Mouse (Mus musculus) adrenal gland, postnatal 10 days (tissue): ENCODE measurements around the gene Zfp961. TPM values are rescaled to one million over a fixed set of nuclear protein-coding genes. Genes with fewer than 3 reads are reported as not detected.
"Not testable (repeated sequence)": the region's sequence is repeated elsewhere in the genome, so short reads cannot be mapped to it uniquely, and the experiment has no call there.

Experiments used
- DNase-seq: peaks from one replicate; pipeline ENCODE4 v3.0.0; 2021; ENCODE audit warnings: mixed read lengths
- total RNA-seq, 2 experiments: library from RNA; stranded (reverse); gene quantifications; 2 replicates each; pipeline ENCODE4 v1.2.3; 2021

Gene Zfp961
- total RNA-seq, 2 experiments from 2014 or later = 15.4 to 25.9 TPM

GRCm38 (mm10) chr8:72018141-72018540 is 67.3 kb downstream of the Zfp961 start:
- peak; percentile 30 for DNase-seq

- DNase-seq = not testable (repeated sequence)
These were observed 68.2 kb downstream of the Zfp961 start for GRCm38 (mm10) chr8:72019022-72019421.

GRCm38 (mm10) chr8:72019816-72020215 is 69.0 kb downstream of the Zfp961 start:
- no peak for DNase-seq

GRCm38 (mm10) chr8:72024886-72025285 is 74.0 kb downstream of the Zfp961 start:
- DNase-seq = not testable (repeated sequence)

- DNase-seq = peak; percentile 71
These were observed 82.1 kb downstream of the Zfp961 start for GRCm38 (mm10) chr8:72032926-72033325.

- DNase-seq = not testable (repeated sequence)
These were observed 90.1 kb downstream of the Zfp961 start, which contains the start of gene Olfr372 for GRCm38 (mm10) chr8:72040918-72041317. Gene Olfr372 (plus strand): TSS chr8:72041218.

- no peak for DNase-seq
These were observed 91.7 kb downstream of the Zfp961 start for GRCm38 (mm10) chr8:72042493-72042892.

Other genes with a start within 250 kb of the Zfp961 start
- gene B3gnt3, start 249.2 kb upstream of the Zfp961 start, total RNA-seq = 1 to 10 TPM; 6.4 to 6.7 TPM
- 1 to 10 TPM; 4.8 to 8.4 TPM for gene Fcho1, start 225.3 kb upstream of the Zfp961 start, total RNA-seq
- gene Zfp709, start 69.0 kb upstream of the Zfp961 start, total RNA-seq = 1 to 10 TPM; 7.6 to 9.4 TPM
- 1 to 10 TPM; 3.7 to 7.0 TPM for gene Zfp882, start 42.4 kb upstream of the Zfp961 start, total RNA-seq
- 10 to 100 TPM; 29.8 to 33.9 TPM for gene Zfp617, start 42.4 kb upstream of the Zfp961 start, total RNA-seq
- gene Cyp4f18, start 58.6 kb downstream of the Zfp961 start, total RNA-seq = 1 to 10 TPM; 1.7 to 1.8 TPM
- not detected for gene Olfr372, start 90.2 kb downstream of the Zfp961 start, total RNA-seq
- not detected for gene Olfr373, start 132.1 kb downstream of the Zfp961 start, total RNA-seq
- not detected for gene Olfr374, start 156.0 kb downstream of the Zfp961 start, total RNA-seq
- gene Tpm4, start 183.9 kb downstream of the Zfp961 start, total RNA-seq = 100 to 1,000 TPM; 201 to 246 TPM
- 10 to 100 TPM; 60.9 to 64.7 TPM for gene Rab8a, start 210.2 kb downstream of the Zfp961 start, total RNA-seq
- gene Hsh2d, start 238.6 kb downstream of the Zfp961 start, total RNA-seq = under 1 TPM; 0.21 to 0.27 TPM